Mouse (Mus musculus) forebrain, embryonic 12.5 days (tissue): ENCODE measurements around the gene Rassf2. TPM values are rescaled to one million over a fixed set of nuclear protein-coding genes. Genes with fewer than 3 reads are reported as not detected.

ENCODE experiments used
- ATAC-seq: fragments of 200-750 bp; cut with Nextera tagmentation; 2 replicates; pipeline ENCODE4 v1.8.0; 2017; ENCODE audit warnings: moderate TSS enrichment; ENCODE audit not compliant: low FRiP score
- H3K27ac ChIP-seq: fragments of 300-500 bp; sonication (generic); 2 replicates; pipeline ENCODE4 v1.5.1; 2016; ENCODE audit warnings: mild to moderate bottlenecking
- H3K27me3 ChIP-seq: fragments of 300-500 bp; sonication (generic); 2 replicates; pipeline ENCODE4 v1.6.1; 2016; ENCODE audit warnings: mild to moderate bottlenecking
- H3K36me3 ChIP-seq: fragments of 300-500 bp; sonication (generic); replicated peaks from 2 replicates; pipeline ENCODE4 v1.6.1; 2016; ENCODE audit warnings: mild to moderate bottlenecking
- H3K4me1 ChIP-seq: fragments of 300-500 bp; sonication (generic); 2 replicates; pipeline ENCODE4 v1.6.1; 2016
- H3K4me2 ChIP-seq: fragments of 300-500 bp; sonication (generic); 2 replicates; pipeline ENCODE4 v1.6.1; 2016; ENCODE audit warnings: mild to moderate bottlenecking, moderate library complexity
- H3K4me3 ChIP-seq: fragments of 300-500 bp; sonication (generic); replicated peaks from 2 replicates; pipeline ENCODE4 v1.5.1; 2016; ENCODE audit warnings: mild to moderate bottlenecking
- H3K9ac ChIP-seq: fragments of 300-500 bp; sonication (generic); 2 replicates; pipeline ENCODE4 v1.6.1; 2016; ENCODE audit warnings: mild to moderate bottlenecking
- H3K9me3 ChIP-seq: fragments of 300-500 bp; sonication (generic); 2 replicates; pipeline ENCODE4 v1.6.1; 2016
- WGBS: fragments of 180-500 bp; shearing (Covaris S2); methylation state at CpG from one replicate; pipeline ENCODE4 v1.1.7; 2016; 5-methylcytosine and 5-hydroxymethylcytosine counted together
- polyA plus RNA-seq: library from polyadenylated mRNA; unstranded; fragments of >200 nt; fragmentation: Nextera tagmentation; extraction: Ambion mirVana; gene quantifications from 2 replicates; pipeline ENCODE4 v1.2.1, GENCODE M21; 2016

The Rassf2 gene
- polyA plus RNA-seq, 1 experiment from 2014 or later: 27.8 TPM

DNA sequence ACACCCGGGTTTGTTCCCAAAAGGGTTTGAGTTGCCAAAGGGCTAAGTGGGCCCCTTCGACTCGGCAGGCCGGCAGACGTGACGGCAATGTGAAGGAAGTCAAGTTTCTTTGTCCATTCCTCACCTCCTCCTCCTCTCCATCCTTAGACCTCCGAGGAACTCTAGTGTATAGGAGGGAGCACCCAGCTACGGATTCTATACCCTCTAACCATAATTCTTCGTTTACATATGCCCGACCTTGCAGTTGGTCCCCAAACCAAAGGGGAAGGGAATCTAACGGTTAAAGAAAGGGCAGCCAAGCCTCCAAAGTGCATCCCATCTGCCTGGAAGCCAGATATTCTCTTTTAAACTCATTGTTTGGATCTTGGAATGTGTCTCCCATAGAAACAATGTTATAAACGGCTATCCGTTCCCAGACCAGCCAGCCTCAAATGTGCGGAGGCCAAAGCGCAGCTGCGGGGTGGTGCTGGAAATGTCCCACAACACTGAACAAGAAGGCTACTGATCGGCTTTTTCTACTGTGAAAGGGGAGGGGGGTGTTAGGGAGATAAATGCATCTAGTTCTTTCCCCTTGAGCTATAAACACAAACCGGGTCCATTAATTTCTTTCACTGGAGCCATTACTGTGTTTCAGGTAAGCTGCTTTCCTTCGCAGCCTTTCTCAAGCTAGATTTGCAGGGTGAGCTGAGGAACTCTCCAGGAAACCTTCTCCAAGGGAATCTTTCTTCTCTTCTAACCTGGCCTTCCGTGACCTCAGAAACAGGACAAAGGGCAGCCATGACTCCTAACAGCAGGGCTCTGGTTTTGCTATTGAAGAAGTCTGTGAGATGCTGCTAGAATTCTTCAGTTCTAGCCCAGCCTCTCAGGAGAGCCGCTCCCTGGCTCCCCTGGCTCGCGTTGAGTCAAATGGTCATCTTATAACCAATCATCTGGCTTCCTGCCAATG lies 633 bp upstream of the Rassf2 start:
- H3K27ac ChIP-seq: peak overlapping the region; percentile 89
- H3K4me1 ChIP-seq: peaks cover 45% of the 10 kb centered on the region
- H3K27me3 ChIP-seq: peaks cover 10% of the 10 kb centered on the region
- H3K36me3 ChIP-seq: no peaks in the 10 kb centered on the region
- WGBS: 8% methylated on average over 23 of the region's 23 CpGs
- ATAC-seq: peak; percentile 15
- H3K9me3 ChIP-seq: no peaks in the 10 kb centered on the region
- peak overlapping the region; percentile 75 for H3K9ac ChIP-seq
- H3K4me3 ChIP-seq: peak overlapping the region; percentile 65
- H3K4me2 ChIP-seq: peak overlapping the region; percentile 92

DNA sequence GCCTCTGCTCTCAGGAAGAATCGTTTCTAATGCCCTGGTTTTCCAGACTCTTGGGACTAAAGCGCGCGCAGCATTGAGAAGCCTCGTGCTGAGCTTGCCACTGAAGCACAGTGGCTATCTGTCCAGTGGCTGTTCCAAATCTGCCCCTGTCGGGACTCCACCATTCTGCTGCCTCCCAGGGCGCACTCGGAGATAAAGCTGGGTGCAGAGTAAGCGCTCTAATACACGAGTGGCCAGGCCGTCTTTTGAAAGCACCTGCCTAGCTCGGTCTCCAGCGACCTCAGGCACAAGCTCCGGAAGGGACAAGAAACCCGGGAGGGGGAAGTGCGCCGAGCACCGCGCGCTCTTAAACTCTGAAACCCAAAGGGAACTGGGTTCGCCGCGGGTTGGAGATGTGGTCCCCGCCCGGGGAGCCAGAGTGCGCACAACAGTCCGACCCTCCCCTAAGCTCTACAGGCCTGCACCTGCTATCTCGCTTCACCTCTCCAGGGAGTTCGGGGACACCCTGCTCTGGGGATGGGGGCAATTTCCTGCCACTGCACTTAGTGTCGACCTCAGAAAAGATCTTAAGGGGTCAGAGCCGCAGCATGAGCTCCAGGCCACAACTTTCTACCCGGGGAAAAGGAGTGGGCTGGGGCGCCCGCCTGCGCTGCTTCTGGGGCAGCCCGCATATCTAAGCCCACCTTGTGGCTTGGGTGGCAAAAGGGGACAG lies 1.0 kb downstream of the Rassf2 start:
- under 1% methylated on average over 36 of the region's 36 CpGs for WGBS
- peak overlapping the region; percentile 65 for H3K4me3 ChIP-seq
- H3K9me3 ChIP-seq: no peaks in the 10 kb centered on the region
- H3K9ac ChIP-seq: peak overlapping the region; percentile 75
- H3K4me1 ChIP-seq: peaks cover 36% of the 10 kb centered on the region
- no peaks in the 10 kb centered on the region for H3K36me3 ChIP-seq
- H3K4me2 ChIP-seq: peak overlapping the region; percentile 92
- H3K27ac ChIP-seq: peak overlapping the region; percentile 89
- peak; percentile 39 for ATAC-seq
- peaks cover 7% of the 10 kb centered on the region for H3K27me3 ChIP-seq

DNA sequence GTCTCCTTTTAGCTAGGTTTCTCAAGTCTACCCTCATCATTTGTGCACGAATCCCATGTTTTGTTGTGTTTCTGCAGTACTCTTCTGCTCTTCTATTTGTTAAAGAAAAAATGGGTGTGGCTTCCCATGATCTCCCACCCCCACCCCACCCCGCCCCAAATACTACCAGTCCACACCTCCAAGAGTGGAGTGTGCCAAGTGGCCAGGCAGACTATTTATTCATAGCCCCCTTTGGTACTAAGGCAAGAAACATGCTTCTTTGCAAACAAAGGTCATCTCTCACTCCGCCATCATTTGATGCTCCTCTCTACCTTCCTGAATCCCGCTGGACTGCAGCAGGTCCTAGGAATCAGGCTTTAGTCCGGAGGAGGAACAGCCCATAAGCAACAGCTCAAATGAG lies 2.0 kb downstream of the Rassf2 start:
- Histone ChIP-seq H3K9me3 (no peaks in the 10 kb centered on the region), H3K4me2 (peak overlapping the region; percentile 92), H3K27ac (no peak overlapping the region), H3K27me3 (peaks cover 7% of the 10 kb centered on the region), H3K4me1 (peaks cover 36% of the 10 kb centered on the region), H3K9ac (peak overlapping the region; percentile 75), H3K36me3 (no peaks in the 10 kb centered on the region), H3K4me3 (peak overlapping the region; percentile 65)
- WGBS: 43% methylated on average over 5 of the region's 5 CpGs
- ATAC-seq: no peak

DNA sequence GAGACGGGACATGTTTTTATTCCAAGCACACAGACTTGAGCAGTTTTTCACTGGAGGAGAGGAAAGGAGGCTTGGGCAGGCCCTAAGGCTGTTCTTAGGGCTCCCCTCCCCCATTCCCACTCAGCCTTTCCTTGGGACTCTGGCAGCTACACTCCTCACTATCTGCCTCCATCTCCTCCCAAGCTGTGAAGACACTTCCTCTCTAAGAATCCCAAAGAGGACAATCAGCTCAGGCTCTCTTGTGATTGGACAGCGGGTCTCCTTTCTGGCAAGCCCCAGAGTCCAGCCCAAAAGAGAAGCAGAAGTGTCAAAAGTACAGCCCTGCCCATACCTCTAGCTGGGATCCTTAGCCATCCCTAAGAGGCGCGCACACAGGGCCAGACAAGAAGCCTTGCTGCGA lies 2.7 kb downstream of the Rassf2 start:
- 65% methylated on average over 5 of the region's 5 CpGs for whole genome bisulfite sequencing
- Histone ChIP-seq H3K27me3 (peaks cover 7% of the 10 kb centered on the region), H3K4me1 (peaks cover 36% of the 10 kb centered on the region), H3K9me3 (no peaks in the 10 kb centered on the region), H3K9ac (no peak overlapping the region), H3K27ac (no peak overlapping the region), H3K36me3 (no peaks in the 10 kb centered on the region), H3K4me2 (peak overlapping the region; percentile 92), H3K4me3 (no peak overlapping the region)
- no peak for ATAC-seq

DNA sequence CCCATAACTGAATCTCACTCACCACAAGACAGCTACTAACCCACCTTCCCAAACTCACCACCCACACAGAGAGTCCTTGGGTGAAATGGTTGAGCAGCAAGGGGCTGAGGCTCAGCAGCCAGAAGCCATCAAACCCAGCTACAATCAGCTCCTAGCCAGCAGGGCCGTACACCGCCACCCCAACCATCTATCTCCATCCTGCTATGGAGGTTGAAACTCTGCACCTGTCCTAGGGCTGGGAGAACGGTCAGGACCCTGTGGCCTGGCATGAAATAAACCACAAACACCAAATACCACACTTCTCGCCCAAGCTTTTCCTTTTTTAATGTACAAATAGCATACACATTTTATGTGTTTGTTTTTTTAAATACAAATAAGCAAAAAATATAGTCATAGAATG lies 6.0 kb downstream of the Rassf2 start:
- Histone ChIP-seq H3K27me3 (peaks cover 7% of the 10 kb centered on the region), H3K27ac (no peak overlapping the region), H3K9me3 (no peaks in the 10 kb centered on the region), H3K4me2 (no peak overlapping the region), H3K4me3 (no peak overlapping the region), H3K4me1 (peaks cover 23% of the 10 kb centered on the region), H3K9ac (no peak overlapping the region), H3K36me3 (no peaks in the 10 kb centered on the region; the same call in 1 of the 2 replicates)
- no peak for ATAC-seq
- WGBS: 80% methylated on average over 4 of the region's 4 CpGs

DNA sequence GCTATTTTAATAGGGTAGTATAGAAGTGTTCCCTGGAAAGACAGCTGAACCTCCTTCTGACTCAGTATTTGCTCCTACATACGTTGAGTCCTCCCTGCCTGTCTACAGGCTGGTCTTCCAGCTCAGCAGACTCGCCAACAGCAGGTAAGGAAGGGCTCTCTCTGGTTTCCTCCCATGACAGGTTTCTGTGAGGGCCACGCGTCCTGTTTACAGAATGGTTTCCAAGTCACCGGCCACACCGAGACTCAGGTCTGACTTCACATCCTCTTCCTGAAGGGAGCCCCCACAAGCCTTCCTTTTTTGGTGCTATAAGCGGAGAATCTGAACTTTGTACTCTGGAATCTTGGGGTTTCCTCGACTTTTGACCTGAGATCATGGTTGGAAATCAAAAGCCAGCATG lies 7.4 kb downstream of the Rassf2 start:
- Histone ChIP-seq H3K27me3 (0 out of 2 replicates have a peak, but pooled peaks cover 3% of the 10 kb centered on the region), H3K9me3 (no peaks in the 10 kb centered on the region), H3K9ac (no peak overlapping the region), H3K36me3 (no peaks in the 10 kb centered on the region; the same call in 1 of the 2 replicates), H3K4me1 (peaks cover 12% of the 10 kb centered on the region), H3K4me2 (no peak overlapping the region), H3K4me3 (no peak overlapping the region), H3K27ac (no peak overlapping the region)
- 88% methylated on average over 8 of the region's 8 CpGs for WGBS
- ATAC-seq: no peak

DNA sequence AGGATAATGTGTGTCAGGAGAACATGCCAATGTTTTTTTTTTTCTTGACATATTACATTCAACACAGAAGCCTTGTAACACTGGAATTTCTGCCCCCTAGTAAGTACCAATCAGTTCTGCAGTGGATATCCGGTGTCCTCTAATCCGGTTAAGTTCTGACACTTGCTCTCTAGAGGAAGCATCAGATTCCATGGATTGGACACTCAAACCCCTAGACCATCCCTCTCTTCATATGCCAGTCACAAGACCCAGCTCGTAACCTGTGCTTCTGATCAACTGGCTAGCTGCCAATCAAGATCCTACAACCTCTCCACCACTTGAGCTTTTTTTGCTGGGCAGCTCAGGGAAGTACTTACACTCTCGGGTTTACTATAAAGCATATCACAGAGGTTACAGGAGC lies 8.4 kb downstream of the Rassf2 start:
- Histone ChIP-seq H3K9ac (no peak overlapping the region), H3K4me1 (peaks cover 7% of the 10 kb centered on the region; the same call in 1 of the 2 replicates), H3K36me3 (no peaks in the 10 kb centered on the region; the same call in 1 of the 2 replicates), H3K4me2 (no peak overlapping the region), H3K4me3 (no peak overlapping the region), H3K27ac (no peak overlapping the region), H3K27me3 (no peaks in the 10 kb centered on the region), H3K9me3 (no peaks in the 10 kb centered on the region)
- WGBS: 83% methylated on average over 4 of the region's 4 CpGs
- ATAC-seq: no peak

DNA sequence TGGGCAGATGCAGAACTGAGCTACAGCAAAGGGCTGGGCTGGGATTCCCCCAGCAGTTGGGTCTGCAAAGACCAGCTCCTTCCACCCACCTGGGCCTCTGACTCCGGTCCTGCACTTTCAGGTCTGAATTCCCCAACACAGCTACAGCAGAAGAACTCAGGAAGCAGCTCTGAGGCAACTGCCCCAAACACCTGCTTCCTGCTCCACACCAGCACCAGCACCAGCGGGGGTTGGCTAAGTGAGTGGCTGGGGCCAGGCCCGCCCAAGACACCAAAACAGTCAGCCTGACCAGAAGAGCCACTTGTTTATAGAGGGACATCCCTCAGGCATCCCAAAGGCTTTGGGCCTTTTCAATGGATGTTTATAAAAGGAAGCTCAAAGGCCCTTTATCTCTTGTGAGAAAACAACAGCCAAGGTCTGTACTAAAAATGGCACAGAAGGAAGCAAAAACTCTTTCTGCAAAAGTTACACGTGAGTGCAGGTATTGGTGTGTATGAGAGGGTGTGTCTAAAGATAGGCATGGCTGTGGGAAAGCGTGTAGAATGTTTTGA lies 9.0 kb downstream of the Rassf2 start:
- ATAC-seq: no peak
- no peaks in the 10 kb centered on the region for H3K27me3 ChIP-seq
- no peak overlapping the region for H3K4me3 ChIP-seq
- no peak overlapping the region for H3K4me2 ChIP-seq
- H3K27ac ChIP-seq: no peak overlapping the region; the same call in 1 of the 2 replicates
- no peaks in the 10 kb centered on the region; the same call in 1 of the 2 replicates for H3K36me3 ChIP-seq
- WGBS: 74% methylated on average over 5 of the region's 5 CpGs
- no peak overlapping the region for H3K9ac ChIP-seq
- H3K4me1 ChIP-seq: peaks cover 7% of the 10 kb centered on the region; the same call in 1 of the 2 replicates
- no peaks in the 10 kb centered on the region for H3K9me3 ChIP-seq

DNA sequence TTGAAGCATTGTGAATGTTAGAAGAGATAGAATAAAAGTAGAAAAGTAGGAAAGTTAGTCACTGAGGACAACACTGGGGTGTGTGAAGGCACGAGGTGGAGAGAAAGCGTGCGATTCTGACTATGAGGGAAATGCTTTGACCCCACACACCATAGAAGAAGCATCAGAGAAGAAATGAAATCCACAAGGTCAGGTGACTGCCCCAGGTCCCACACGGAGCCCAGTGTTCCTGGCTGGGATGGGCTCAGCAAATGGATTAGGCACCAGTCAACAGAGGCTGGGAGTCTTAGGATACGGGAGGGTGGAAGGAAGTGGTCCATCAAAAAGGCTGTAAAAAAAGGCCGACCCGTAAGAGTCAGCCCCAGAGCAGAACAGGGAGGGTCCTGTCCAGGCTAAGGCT lies 9.6 kb downstream of the Rassf2 start:
- H3K9ac ChIP-seq: no peak overlapping the region
- H3K4me3 ChIP-seq: no peak overlapping the region
- H3K4me2 ChIP-seq: no peak overlapping the region
- ATAC-seq: no peak
- WGBS: 91% methylated on average over 7 of the region's 7 CpGs
- H3K27me3 ChIP-seq: no peaks in the 10 kb centered on the region
- no peak overlapping the region for H3K27ac ChIP-seq
- H3K9me3 ChIP-seq: no peaks in the 10 kb centered on the region
- no peaks in the 10 kb centered on the region; the same call in 1 of the 2 replicates for H3K36me3 ChIP-seq
- H3K4me1 ChIP-seq: peaks cover 7% of the 10 kb centered on the region; the same call in 1 of the 2 replicates

DNA sequence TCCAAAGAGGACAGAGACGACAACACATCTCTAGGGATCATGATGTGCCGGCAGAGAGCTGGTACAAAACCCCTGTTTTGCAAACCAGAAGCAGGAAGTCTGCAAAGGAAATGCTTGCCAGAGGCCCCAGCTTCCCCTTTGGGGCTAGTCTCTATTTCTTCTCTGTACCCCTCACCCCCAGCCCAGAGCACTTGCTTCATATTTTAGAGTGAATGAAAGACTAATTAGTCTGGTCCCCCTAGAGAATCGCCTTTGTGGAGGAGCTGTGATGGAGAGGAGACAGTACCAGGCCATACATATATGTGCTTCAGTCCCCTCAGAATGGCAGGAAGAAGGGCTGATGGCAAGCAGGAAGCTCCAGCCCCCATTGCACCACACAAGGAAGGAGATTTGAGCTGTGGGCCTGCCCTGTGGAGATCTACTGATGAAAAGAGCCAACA lies 10.7 kb downstream of the Rassf2 start:
- 79% methylated on average over 3 of the region's 3 CpGs for WGBS
- no peak for ATAC-seq

DNA sequence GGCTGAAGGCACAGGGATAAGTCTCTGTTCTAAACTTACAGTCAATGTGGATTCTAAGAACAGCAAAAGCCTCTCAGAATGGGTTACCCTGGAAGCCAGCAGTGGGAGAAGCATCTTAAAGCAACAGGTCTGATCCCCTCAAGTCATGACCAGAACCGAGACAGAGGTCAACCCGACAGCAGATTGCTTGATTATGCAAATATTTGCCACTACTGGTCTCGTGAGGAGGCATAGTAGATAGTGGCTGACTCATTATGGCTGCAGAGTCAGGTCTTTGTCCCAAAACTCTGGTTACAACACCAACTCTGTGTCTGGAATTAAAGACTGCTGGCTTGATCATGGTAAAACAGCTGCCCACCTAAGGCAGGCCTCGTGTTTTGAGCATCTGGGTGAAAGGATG lies 11.9 kb downstream of the Rassf2 start:
- WGBS: 68% methylated on average over 4 of the region's 4 CpGs
- Histone ChIP-seq H3K4me2 (no peak overlapping the region), H3K27ac (no peak overlapping the region)

More for the DNA sequence above, 10.7 kb downstream of the Rassf2 start:
- Histone ChIP-seq H3K4me2 (no peak overlapping the region), H3K9ac (no peak overlapping the region), H3K4me1 (peaks cover 7% of the 10 kb centered on the region; the same call in 1 of the 2 replicates), H3K36me3 (no peaks in the 10 kb centered on the region; the same call in 1 of the 2 replicates), H3K4me3 (no peak overlapping the region), H3K27ac (no peak overlapping the region), H3K27me3 (no peaks in the 10 kb centered on the region), H3K9me3 (no peaks in the 10 kb centered on the region)

DNA sequence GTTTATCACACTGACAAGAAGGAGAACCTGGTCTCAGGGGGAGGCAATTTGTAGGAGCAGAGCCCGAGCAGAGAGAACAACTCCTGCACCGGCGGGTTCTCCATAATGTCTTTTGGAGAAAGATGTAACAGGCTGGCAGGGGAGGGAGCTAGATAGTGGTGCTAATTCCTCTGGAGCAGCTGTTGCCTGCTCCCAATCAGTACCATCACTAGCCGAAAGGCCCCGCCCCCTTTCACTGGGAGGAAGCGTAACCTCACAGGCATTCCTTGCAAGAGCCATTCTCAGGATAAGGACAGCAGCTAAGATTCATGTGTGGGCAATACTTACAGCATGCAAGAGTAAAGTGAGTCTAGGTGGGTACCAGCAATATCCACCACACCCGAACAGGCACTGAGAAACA lies 12.4 kb downstream of the Rassf2 start:
- H3K9me3 ChIP-seq: no peaks in the 10 kb centered on the region
- H3K4me1 ChIP-seq: peaks cover 7% of the 10 kb centered on the region; the same call in 1 of the 2 replicates
- ATAC-seq: no peak
- no peak overlapping the region for H3K4me3 ChIP-seq
- H3K27me3 ChIP-seq: no peaks in the 10 kb centered on the region
- H3K4me2 ChIP-seq: no peak overlapping the region
- whole genome bisulfite sequencing: 65% methylated on average over 7 of the region's 7 CpGs
- no peak overlapping the region for H3K27ac ChIP-seq
- H3K9ac ChIP-seq: no peak overlapping the region
- H3K36me3 ChIP-seq: no peaks in the 10 kb centered on the region; the same call in 1 of the 2 replicates

More for the DNA sequence above, 11.9 kb downstream of the Rassf2 start:
- Histone ChIP-seq H3K36me3 (no peaks in the 10 kb centered on the region; the same call in 1 of the 2 replicates), H3K27me3 (no peaks in the 10 kb centered on the region), H3K9me3 (no peaks in the 10 kb centered on the region), H3K9ac (no peak overlapping the region), H3K4me3 (no peak overlapping the region), H3K4me1 (peaks cover 7% of the 10 kb centered on the region; the same call in 1 of the 2 replicates)
- ATAC-seq: no peak
